20 mouse cellular contexts compared by ENCODE assay signal in the genomic region with DNA sequence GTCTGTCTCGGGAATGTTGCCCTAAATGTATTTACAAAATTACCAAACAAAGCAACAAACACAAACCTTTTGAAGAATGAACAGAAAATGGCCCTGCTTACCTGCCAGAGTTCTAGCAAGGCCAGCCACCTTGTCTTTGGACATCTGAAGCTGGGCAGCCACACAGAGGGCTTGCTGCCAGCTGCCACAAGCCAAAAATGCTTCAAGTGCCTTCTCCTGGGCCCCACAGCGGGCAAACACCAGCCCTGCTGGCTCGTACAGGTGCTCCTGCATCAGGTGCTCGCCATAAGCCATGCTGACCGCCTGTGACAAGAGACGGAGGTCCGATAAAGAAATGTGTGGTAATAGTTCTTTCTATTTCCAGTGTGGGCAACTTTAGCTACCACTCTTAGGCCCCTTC. TPM values are rescaled to one million over a fixed set of nuclear protein-coding genes. Genes with fewer than 3 reads are reported as not detected.
DNase-seq lines count a peak whose midpoint lies in the region.
"Had no signal": no experiment of that assay in that cellular context is flagged by ENCODE, and none has a peak within 500 bp of the region (broad histone marks: within the 10 kb centered on the region; RNA-seq: fewer than 3 reads in every experiment).

No protein-coding gene starts in this region.

- peak; percentile 21 for DNase-seq in kidney, adult 11 months
- no peak for DNase-seq in kidney, postnatal 25 days
- DNase-seq in heart, postnatal 10 days: peak; percentile 77 to 78
- peak; percentile 53 for DNase-seq in heart, postnatal 4 days
- peak; percentile 72 for DNase-seq in lung, postnatal 25 days (ENCODE audit: low spot score)
- no peak for DNase-seq in gastrocnemius, postnatal 25 days
- no peak for DNase-seq in urinary bladder, postnatal 14 days (ENCODE audit: low spot score)
- DNase-seq: B cell, adult 2 months; cerebellum, adult 18-20 months; cerebellum, postnatal 36 days; embryo, embryonic 11 days; gastrocnemius, adult 2 months; liver; right cerebral cortex, adult 18-20 months; thymus, adult 18-20 months; thymus, postnatal 36 days had no signal

- intact Hi-C loops in heart, postnatal 10 days (cut with DNase I): loop anchor here (5.0 kb wide), 1 partner anchor 47 kb away; no protein-coding TSS in a partner anchor

RNA-seq across cellular contexts. Expression of a gene that starts 25.7 kb away (rescaled TPM):
- not detected for total RNA-seq in heart, postnatal 10 days (2021)
- total RNA-seq in heart, postnatal 4 days (2021): not detected
- total RNA-seq in gastrocnemius, postnatal 25 days (2021): not detected
- total RNA-seq: adrenal gland, adult 18-20 months; gastrocnemius, adult 2 months; layer of hippocampus, postnatal 10 days had no signal

RNA-seq across cellular contexts. Expression of a gene that starts 27.7 kb away (rescaled TPM):
- total RNA-seq in heart, postnatal 10 days (2021): not detected
- total RNA-seq in heart, postnatal 4 days (2021): not detected
- not detected for total RNA-seq in gastrocnemius, postnatal 25 days (2021)
- total RNA-seq: G1E; gastrocnemius, adult 2 months had no signal

RNA-seq across cellular contexts. Expression of a gene that starts 29.0 kb away (rescaled TPM):
- not detected for total RNA-seq in heart, postnatal 10 days (2021)
- not detected for total RNA-seq in heart, postnatal 4 days (2021)
- total RNA-seq in gastrocnemius, postnatal 25 days (2021): not detected
- total RNA-seq: adrenal gland, adult 18-20 months; CH12.LX; G1E; gastrocnemius, adult 2 months; layer of hippocampus, postnatal 10 days had no signal

RNA-seq across cellular contexts. Expression of a gene that starts 33.2 kb away (rescaled TPM):
- total RNA-seq in heart, postnatal 10 days (2021): 10 to 100 TPM; 25.7 to 29.1 TPM
- total RNA-seq in heart, postnatal 4 days (2021): 10 to 100 TPM; 31.1 to 33.2 TPM
- total RNA-seq in gastrocnemius, postnatal 25 days (2021): 10 to 100 TPM; 19.4 to 20.5 TPM

RNA-seq across cellular contexts. Expression of a gene that starts 33.2 kb away (rescaled TPM):
- total RNA-seq in heart, postnatal 10 days (2021): 1 to 10 TPM; 4.4 to 4.5 TPM
- total RNA-seq in heart, postnatal 4 days (2021): 1 to 10 TPM; 5.3 to 5.6 TPM
- 1 to 10 TPM; 1.7 TPM for total RNA-seq in gastrocnemius, postnatal 25 days (2021)

Comparison
In these comparisons a context has a peak if more than half of its experiments do, and no peak if none do; other contexts are left out.
1. DNase-seq: peak in kidney, adult 11 months (single experiment), heart, postnatal 10 days (2 of 2), heart, postnatal 4 days (single experiment) and lung, postnatal 25 days (single experiment); none in kidney, postnatal 25 days (0 of 2), gastrocnemius, postnatal 25 days (single experiment) and urinary bladder, postnatal 14 days (single experiment).